Mouse (Mus musculus) ES-E14 (cell line): ENCODE data around the gene Tfdp2. TPM values are rescaled to one million over a fixed set of nuclear protein-coding genes. Genes with fewer than 3 reads are reported as not detected.
A peak's percentile ranks its signal among the peaks of the same experiment; 100 is the strongest.

Experiments
- DNase-seq: peaks from one replicate; pipeline ENCODE4 v3.0.0-alpha.2; 2013; ENCODE audit warnings: low read depth, low spot score
- H3K27ac ChIP-seq: 2 replicates; pipeline ENCODE4 v1.5.1; 2012; ENCODE audit warnings: low read depth, mild to moderate bottlenecking, low read length, moderate library complexity, mixed read lengths; ENCODE audit not compliant: poor library complexity, insufficient read depth, severe bottlenecking
- H3K36me3 ChIP-seq: 2 replicates; pipeline ENCODE4 v1.6.1; 2012; ENCODE audit warnings: mild to moderate bottlenecking, low read length, moderate library complexity, mixed read lengths; ENCODE audit not compliant: control insufficient read depth, poor library complexity, insufficient read depth, severe bottlenecking
- H3K4me1 ChIP-seq, 2 experiments: fragments of 150-350 bp in 1 of 2; sonication (generic) in 1 of 2; 2 replicates each; pipeline ENCODE4 v1.6.1; 2012; ENCODE audit warnings: low read length in 2 of 2, mild to moderate bottlenecking in 1 of 2, mixed read lengths in 1 of 2; ENCODE audit not compliant: control insufficient read depth in 2 of 2, insufficient read depth in 2 of 2, poor library complexity in 1 of 2
- H3K4me3 ChIP-seq, 2 experiments: fragments of 150-350 bp in 1 of 2; sonication (generic) in 1 of 2; 2 replicates each; pipeline ENCODE4 v1.5.1; 2012; ENCODE audit warnings: low read length in 2 of 2, low read depth in 1 of 2, mild to moderate bottlenecking in 1 of 2, mixed read lengths in 1 of 2; ENCODE audit not compliant: insufficient read depth in 1 of 2, poor library complexity in 1 of 2, severe bottlenecking in 1 of 2
- H3K9ac ChIP-seq: 2 replicates; pipeline ENCODE4 v1.6.1; 2012; ENCODE audit warnings: low read depth, mild to moderate bottlenecking, low read length, mixed read lengths; ENCODE audit not compliant: poor library complexity, insufficient read depth, severe bottlenecking
- H3K9me3 ChIP-seq: fragments of 150-350 bp; sonication (generic); 2 replicates; pipeline ENCODE4 v1.6.1; 2012; ENCODE audit warnings: low read depth, mild to moderate bottlenecking, low read length; ENCODE audit not compliant: control insufficient read depth, insufficient read depth
- CHD2 ChIP-seq: IDR thresholded peaks from 2 replicates; pipeline ENCODE4 v1.6.1; 2014; ENCODE audit warnings: mild to moderate bottlenecking, low read depth, low read length, inconsistent platforms
- HCFC1 ChIP-seq: IDR thresholded peaks from 2 replicates; pipeline ENCODE4 v1.6.1; 2012; ENCODE audit warnings: low read length, inconsistent platforms, borderline replicate concordance; ENCODE audit not compliant: insufficient read depth
- MAFK ChIP-seq: IDR thresholded peaks from 2 replicates; pipeline ENCODE4 v1.6.1; 2014; ENCODE audit warnings: mild to moderate bottlenecking, low read depth, low read length, inconsistent platforms; ENCODE audit not compliant: insufficient read depth
- ZC3H11A ChIP-seq: IDR thresholded peaks from 2 replicates; pipeline ENCODE4 v1.6.1; 2012; ENCODE audit warnings: low read depth, mild to moderate bottlenecking, inconsistent platforms, low read length, borderline replicate concordance
- ZNF384 ChIP-seq: IDR thresholded peaks from 2 replicates; pipeline ENCODE4 v1.6.1; 2012; ENCODE audit warnings: low read depth, low read length, inconsistent platforms
- in situ Hi-C, 2 experiments: fragments of 600-800 bp; cut with MboI; formaldehyde crosslinking; loops; one replicate each; pipeline ENCODE4 v1.15.1; 2025; ENCODE audit warnings: low sequenced_read_pairs in 2 of 2, inconsistent platforms in 1 of 2; ENCODE audit not compliant: unreplicated experiment in 2 of 2
- total RNA-seq: library from RNA; depleted of rRNA; stranded (reverse); fragments of 300-350 nt; gene quantifications from 2 replicates; pipeline ENCODE4 v1.2.3, GENCODE M21; 2012

The Tfdp2 gene
- total RNA-seq, 1 experiment, result 45.6 TPM

DNA sequence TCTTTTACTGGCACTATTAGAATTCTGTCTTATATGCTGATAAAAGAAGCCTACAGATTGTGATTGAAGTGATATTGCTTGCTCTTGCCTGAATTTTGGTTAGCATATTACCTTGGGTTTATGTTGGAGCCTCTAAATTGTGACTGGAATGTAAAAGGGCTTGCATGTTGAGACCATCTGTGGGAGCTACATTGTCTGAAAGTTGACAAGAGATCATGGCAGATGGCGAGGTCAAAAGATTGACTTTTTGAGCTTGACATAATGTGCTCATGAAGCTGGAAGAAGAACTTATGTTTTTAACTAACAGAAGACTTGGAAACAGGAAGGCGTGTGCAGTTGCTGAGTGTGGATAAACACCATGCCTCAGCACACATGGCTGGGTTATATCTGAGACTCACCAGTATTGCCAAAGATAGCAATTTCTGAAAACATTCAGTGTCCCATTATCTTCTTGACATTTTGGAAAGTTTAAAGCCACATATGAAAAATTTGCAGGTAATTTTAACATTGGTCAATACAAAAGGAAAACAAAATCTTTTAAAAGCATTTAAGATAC, 23.1 kb downstream of the Tfdp2 start:
- TF ChIP-seq ZNF384, result no peak
- no peak for TF ChIP-seq HCFC1
- TF ChIP-seq MAFK, result no peak
- TF ChIP-seq CHD2, result no peak
- TF ChIP-seq ZC3H11A, result no peak
- H3K4me1 ChIP-seq, result no peaks in the 10 kb centered on the region
- H3K4me3 ChIP-seq, result no peak overlapping the region
- H3K9ac ChIP-seq, result no peak overlapping the region
- no peak for DNase-seq
- in situ Hi-C loops, result no loop called here
- no peaks in the 10 kb centered on the region for H3K9me3 ChIP-seq
- H3K27ac ChIP-seq, result no peak overlapping the region
- H3K36me3 ChIP-seq, result no peaks in the 10 kb centered on the region

DNA sequence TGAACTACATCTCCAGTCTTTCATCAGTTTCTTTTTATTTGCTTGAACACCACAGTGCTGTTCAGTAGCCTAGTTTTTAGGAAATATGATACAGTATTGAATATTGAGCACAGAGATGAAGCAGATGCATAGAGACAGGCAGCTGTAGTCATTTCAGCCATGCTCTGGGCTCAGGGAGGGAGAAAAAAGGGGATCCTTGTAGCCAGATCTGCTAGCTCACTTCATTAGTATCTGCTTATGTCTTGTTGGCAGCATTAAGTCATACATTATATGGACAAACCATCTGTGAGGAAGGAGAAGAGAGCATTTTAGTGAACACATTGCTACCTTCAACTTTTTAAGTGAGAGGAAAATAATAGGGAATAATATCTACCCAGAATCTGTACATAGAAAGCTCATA, 24.3 kb downstream of the Tfdp2 start:
- Histone ChIP-seq H3K9ac (no peak overlapping the region), H3K4me1 (no peaks in the 10 kb centered on the region; a peak in 1 of 4 replicates), H3K36me3 (no peaks in the 10 kb centered on the region), H3K9me3 (no peaks in the 10 kb centered on the region), H3K4me3 (no peak overlapping the region), H3K27ac (no peak overlapping the region)
- DNase-seq, result no peak
- in situ Hi-C loops, result no loop called here
- TF ChIP-seq ZC3H11A (no peak), CHD2 (no peak), ZNF384 (no peak), MAFK (no peak), HCFC1 (no peak)

DNA sequence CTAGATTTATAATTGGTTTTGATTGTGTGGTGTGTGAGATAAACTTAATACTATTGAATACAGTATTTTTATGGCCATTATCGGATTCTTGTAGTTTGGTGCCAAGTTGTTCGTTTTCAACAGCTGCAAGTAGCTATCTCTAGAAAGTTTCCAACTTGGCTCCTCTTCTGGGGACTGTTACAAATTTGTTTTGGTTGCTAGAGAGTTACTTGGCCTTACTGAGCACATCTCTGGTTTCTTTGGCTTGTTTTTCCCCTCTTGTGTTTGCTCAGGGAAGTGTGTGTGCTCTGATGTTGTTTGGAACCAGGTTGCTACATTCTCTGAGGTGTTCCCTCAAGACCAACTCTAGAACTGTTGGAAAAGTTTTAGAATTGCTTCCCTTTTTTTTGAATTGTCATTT, 27.2 kb downstream of the Tfdp2 start:
- H3K4me1 ChIP-seq, result peaks cover 0 to 7% of the 10 kb centered on the region in 2 experiments; a peak in 3 of 4 replicates
- H3K27ac ChIP-seq, result no peak overlapping the region
- no peaks in the 10 kb centered on the region for H3K9me3 ChIP-seq
- TF ChIP-seq MAFK, result no peak
- no peak for TF ChIP-seq CHD2
- no peak for TF ChIP-seq ZC3H11A
- no peak for TF ChIP-seq HCFC1
- TF ChIP-seq ZNF384, result no peak
- in situ Hi-C loops, result no loop called here
- no peak overlapping the region for H3K4me3 ChIP-seq
- DNase-seq, result no peak
- H3K36me3 ChIP-seq, result no peaks in the 10 kb centered on the region
- no peak overlapping the region for H3K9ac ChIP-seq

DNA sequence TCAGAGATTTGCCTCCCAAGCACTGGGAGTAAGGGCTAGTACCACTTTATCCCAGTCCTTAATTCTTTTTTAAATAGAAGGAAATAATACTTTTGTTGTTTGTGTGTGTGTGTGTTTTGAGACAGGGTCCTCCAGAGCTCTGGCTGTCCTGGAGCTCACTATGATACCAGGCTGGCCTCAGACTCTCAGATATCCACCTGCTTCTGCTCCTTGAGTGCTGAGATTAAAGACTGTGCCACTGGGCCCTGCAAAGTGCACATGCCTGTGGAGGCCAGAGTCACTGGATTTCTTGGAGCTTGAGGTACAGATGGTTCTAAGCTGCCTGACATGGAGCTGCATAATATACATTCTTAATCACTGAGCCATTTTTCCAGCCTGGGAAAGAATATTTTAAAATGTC, 32.2 kb downstream of the Tfdp2 start:
- H3K36me3 ChIP-seq, result no peaks in the 10 kb centered on the region
- no peak overlapping the region for H3K4me3 ChIP-seq
- TF ChIP-seq CHD2, result no peak
- no peak for TF ChIP-seq HCFC1
- no peak for TF ChIP-seq MAFK
- no peak for TF ChIP-seq ZC3H11A
- no peak for TF ChIP-seq ZNF384
- H3K9ac ChIP-seq, result no peak overlapping the region
- peak overlapping the region; percentile 32; the same call in 1 of the 2 replicates for H3K27ac ChIP-seq
- H3K9me3 ChIP-seq, result no peaks in the 10 kb centered on the region
- DNase-seq, result no peak
- H3K4me1 ChIP-seq, result peaks cover 4 to 27% of the 10 kb centered on the region in 2 experiments
- in situ Hi-C loops, result no loop called here

DNA sequence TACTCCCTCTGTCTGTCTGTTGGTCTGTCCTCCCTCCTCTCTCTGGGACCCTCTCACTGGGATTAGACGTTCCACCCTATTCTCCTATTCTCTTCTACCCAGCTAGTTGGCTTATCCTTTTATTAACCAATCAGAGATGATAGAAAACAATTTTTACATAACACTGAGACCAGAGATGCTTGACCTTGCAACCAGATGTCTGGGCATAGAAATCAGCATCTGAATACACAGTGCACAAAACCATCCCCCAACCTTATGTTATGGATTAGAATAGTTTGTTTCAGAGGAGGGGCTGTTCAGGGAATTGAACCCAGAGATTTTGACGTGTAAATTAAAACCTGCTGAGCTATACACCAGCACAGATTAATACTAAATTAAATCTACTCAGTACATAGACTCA, 34.2 kb downstream of the Tfdp2 start:
- peak overlapping the region; percentile 97; the same call in 1 of the 2 replicates for H3K27ac ChIP-seq
- no peaks in the 10 kb centered on the region for H3K36me3 ChIP-seq
- in situ Hi-C loops, result no loop called here
- H3K4me3 ChIP-seq, result no peak overlapping the region
- no peak for TF ChIP-seq ZNF384
- TF ChIP-seq CHD2, result peak; percentile 70; the same call in 1 of the 2 replicates
- H3K4me1 ChIP-seq, result peaks cover 6 to 27% of the 10 kb centered on the region in 2 experiments
- DNase-seq, result peak; percentile 34
- H3K9me3 ChIP-seq, result no peaks in the 10 kb centered on the region
- no peak overlapping the region; the same call in 1 of the 2 replicates for H3K9ac ChIP-seq
